Mouse (Mus musculus): ENCODE measurements around the gene Map3k6.

DNA sequence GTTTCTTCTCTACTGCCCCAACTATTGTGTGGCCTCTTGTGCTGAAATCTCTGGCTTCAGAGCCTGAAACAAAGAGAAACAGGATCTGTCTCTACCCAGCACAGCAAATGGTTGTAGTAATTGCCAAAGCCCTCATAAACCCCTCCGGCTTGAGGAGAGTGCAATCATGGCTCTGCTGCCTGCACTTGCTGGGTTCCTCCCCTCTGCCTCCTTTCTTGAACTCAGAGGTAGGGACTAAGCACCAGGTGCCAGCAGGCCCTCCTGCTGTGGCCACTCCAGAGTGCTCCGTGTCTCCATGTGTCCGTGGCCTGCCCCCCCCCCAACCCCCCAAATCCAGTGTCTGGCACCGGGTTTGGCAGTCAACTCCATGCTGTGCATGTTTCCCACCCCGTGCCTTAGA, 43.3 kb upstream of the Map3k6 start:
- TF ChIP-seq POLR2A (IDR thresholded peaks at IDR 0.05; ENCODE audit: low read depth, low read length) (no peak), CTCF (IDR thresholded peaks at IDR 0.05; ENCODE audit: borderline replicate concordance, insufficient read depth, low read length) (no peak)
